ENCODE assay signal across 25 mouse cellular contexts in genomic region chr3:142228665-142229064, GRCm38 (mm10). TPM values are rescaled to one million over a fixed set of nuclear protein-coding genes. Genes with fewer than 3 reads are reported as not detected.
DNase-seq lines count a peak whose midpoint lies in the region; ATAC-seq lines count a peak whose summit lies in the region.
"Had no signal": no experiment of that assay in that cellular context is flagged by ENCODE, and none has a peak within 500 bp of the region (broad histone marks: within the 10 kb centered on the region; RNA-seq: fewer than 3 reads in every experiment).

No protein-coding gene starts in this region.

- 62% methylated on average over 7 of the region's 7 CpGs for WGBS in embryonic facial prominence, embryonic 14.5 days
- 87% methylated on average over 7 of the region's 7 CpGs for WGBS in embryonic facial prominence, embryonic 10.5 days
- 76% methylated on average over 7 of the region's 7 CpGs for WGBS in heart, embryonic 16.5 days
- WGBS in limb, embryonic 12.5 days: 52% methylated on average over 7 of the region's 7 CpGs
- 57% methylated on average over 7 of the region's 7 CpGs for WGBS in limb, embryonic 15.5 days
- 84% methylated on average over 7 of the region's 7 CpGs for WGBS in forebrain, embryonic 15.5 days

- H3K4me1 ChIP-seq in embryonic facial prominence, embryonic 14.5 days (ENCODE audit: control insufficient read depth, insufficient read depth, low read length): no peaks in the 10 kb centered on the region
- H3K4me1 ChIP-seq in embryonic facial prominence, embryonic 10.5 days: peaks cover 16% of the 10 kb centered on the region
- H3K4me1 ChIP-seq in heart, embryonic 16.5 days (ENCODE audit: control insufficient read depth, insufficient read depth, low read length): no peaks in the 10 kb centered on the region
- peaks cover 57% of the 10 kb centered on the region for H3K4me1 ChIP-seq in limb, embryonic 12.5 days (replicated peaks)
- peaks cover 41% of the 10 kb centered on the region for H3K4me1 ChIP-seq in limb, embryonic 15.5 days
- H3K4me1 ChIP-seq in forebrain, embryonic 15.5 days: no peaks in the 10 kb centered on the region
- H3K4me1 ChIP-seq: embryonic facial prominence, embryonic 15.5 days; heart, embryonic 15.5 days; hindbrain, embryonic 10.5 days; hindbrain, embryonic 13.5 days had no signal

- ATAC-seq in embryonic facial prominence, embryonic 14.5 days (ENCODE audit: low read depth): no peak
- 0 out of 2 replicates have a peak, but pooled peaks have one; percentile 14 for ATAC-seq in heart, embryonic 16.5 days (replicated peaks; ENCODE audit: extremely low read depth, insufficient read depth, low FRiP score)
- peak; percentile 83 for ATAC-seq in limb, embryonic 12.5 days (ENCODE audit: insufficient number of reproducible peaks, insufficient read depth, low FRiP score, low TSS enrichment, low read depth)
- peak; percentile 13; the same call in 1 of the 2 replicates for ATAC-seq in limb, embryonic 15.5 days (ENCODE audit: insufficient number of reproducible peaks, low FRiP score, low TSS enrichment, low read depth)
- ATAC-seq in forebrain, embryonic 15.5 days (replicated peaks): no peak
- ATAC-seq: activated CD4-positive, CD25-positive, alpha-beta regulatory T cell, adult 4 months; forebrain, embryonic 14.5 days; hindbrain, embryonic 16.5 days had no signal

- H3K9ac ChIP-seq in embryonic facial prominence, embryonic 14.5 days (ENCODE audit: low read depth, low read length): no peak overlapping the region
- H3K9ac ChIP-seq in heart, embryonic 16.5 days (ENCODE audit: low read length): no peak overlapping the region
- H3K9ac ChIP-seq in limb, embryonic 12.5 days (replicated peaks): no peak overlapping the region
- H3K9ac ChIP-seq in limb, embryonic 15.5 days: no peak overlapping the region
- H3K9ac ChIP-seq in forebrain, embryonic 15.5 days (replicated peaks): no peak overlapping the region
- H3K9ac ChIP-seq: embryonic facial prominence, embryonic 15.5 days; heart, embryonic 12.5 days; heart, embryonic 15.5 days; hindbrain, embryonic 13.5 days had no signal

- H3K27me3 ChIP-seq in embryonic facial prominence, embryonic 14.5 days (replicated peaks; ENCODE audit: control insufficient read depth, insufficient read depth, low read length): no peaks in the 10 kb centered on the region
- H3K27me3 ChIP-seq in embryonic facial prominence, embryonic 10.5 days (replicated peaks; ENCODE audit: low read depth, poor library complexity, severe bottlenecking): no peaks in the 10 kb centered on the region
- H3K27me3 ChIP-seq in heart, embryonic 16.5 days (ENCODE audit: control insufficient read depth, insufficient read depth, low read length): no peaks in the 10 kb centered on the region
- H3K27me3 ChIP-seq in limb, embryonic 12.5 days: peaks cover 75% of the 10 kb centered on the region
- H3K27me3 ChIP-seq in limb, embryonic 15.5 days: peaks cover 13% of the 10 kb centered on the region; the same call in 1 of the 2 replicates
- no peaks in the 10 kb centered on the region for H3K27me3 ChIP-seq in forebrain, embryonic 15.5 days
- H3K27me3 ChIP-seq: embryonic facial prominence, embryonic 15.5 days; heart, embryonic 12.5 days; heart, embryonic 15.5 days; hindbrain, embryonic 13.5 days had no signal

- H3K9me3 ChIP-seq in embryonic facial prominence, embryonic 14.5 days (ENCODE audit: control insufficient read depth, low read length): no peaks in the 10 kb centered on the region
- H3K9me3 ChIP-seq in embryonic facial prominence, embryonic 10.5 days: no peaks in the 10 kb centered on the region
- no peaks in the 10 kb centered on the region for H3K9me3 ChIP-seq in heart, embryonic 16.5 days (replicated peaks; ENCODE audit: control insufficient read depth, low read length)
- no peaks in the 10 kb centered on the region for H3K9me3 ChIP-seq in limb, embryonic 12.5 days
- H3K9me3 ChIP-seq in limb, embryonic 15.5 days: no peaks in the 10 kb centered on the region
- H3K9me3 ChIP-seq in forebrain, embryonic 15.5 days: no peaks in the 10 kb centered on the region
- H3K9me3 ChIP-seq: embryonic facial prominence, embryonic 15.5 days; heart, embryonic 12.5 days; heart, embryonic 15.5 days; hindbrain, embryonic 10.5 days; hindbrain, embryonic 13.5 days had no signal

- no peak overlapping the region for H3K4me3 ChIP-seq in embryonic facial prominence, embryonic 14.5 days (ENCODE audit: low read depth, low read length)
- no peak overlapping the region for H3K4me3 ChIP-seq in embryonic facial prominence, embryonic 10.5 days
- no peak overlapping the region for H3K4me3 ChIP-seq in heart, embryonic 16.5 days (ENCODE audit: low read length)
- H3K4me3 ChIP-seq in limb, embryonic 12.5 days (replicated peaks): no peak overlapping the region
- H3K4me3 ChIP-seq in limb, embryonic 15.5 days: no peak overlapping the region
- no peak overlapping the region for H3K4me3 ChIP-seq in forebrain, embryonic 15.5 days
- H3K4me3 ChIP-seq: embryonic facial prominence, embryonic 15.5 days; heart, embryonic 12.5 days; heart, embryonic 15.5 days; hindbrain, embryonic 10.5 days; hindbrain, embryonic 13.5 days had no signal

- no peak overlapping the region for H3K4me2 ChIP-seq in embryonic facial prominence, embryonic 14.5 days (ENCODE audit: low read depth, low read length)
- no peak overlapping the region for H3K4me2 ChIP-seq in heart, embryonic 16.5 days (ENCODE audit: low read depth, low read length)
- H3K4me2 ChIP-seq in limb, embryonic 12.5 days: no peak overlapping the region
- no peak overlapping the region for H3K4me2 ChIP-seq in limb, embryonic 15.5 days
- no peak overlapping the region for H3K4me2 ChIP-seq in forebrain, embryonic 15.5 days (replicated peaks)
- H3K4me2 ChIP-seq: embryonic facial prominence, embryonic 15.5 days; heart, embryonic 12.5 days; heart, embryonic 15.5 days; hindbrain, embryonic 13.5 days had no signal

- intact Hi-C loops in heart, postnatal 25 days (cut with DNase I): no loop called here

- H3K36me3 ChIP-seq in embryonic facial prominence, embryonic 14.5 days (ENCODE audit: control insufficient read depth, insufficient read depth, low read length): no peaks in the 10 kb centered on the region
- no peaks in the 10 kb centered on the region for H3K36me3 ChIP-seq in embryonic facial prominence, embryonic 10.5 days (replicated peaks)
- H3K36me3 ChIP-seq in heart, embryonic 16.5 days (ENCODE audit: control insufficient read depth, insufficient read depth): no peaks in the 10 kb centered on the region
- H3K36me3 ChIP-seq in limb, embryonic 12.5 days: no peaks in the 10 kb centered on the region
- no peaks in the 10 kb centered on the region for H3K36me3 ChIP-seq in limb, embryonic 15.5 days
- H3K36me3 ChIP-seq in forebrain, embryonic 15.5 days: no peaks in the 10 kb centered on the region
- H3K36me3 ChIP-seq: embryonic facial prominence, embryonic 15.5 days; heart, embryonic 12.5 days; heart, embryonic 15.5 days; hindbrain, embryonic 10.5 days; hindbrain, embryonic 13.5 days had no signal

- no peak overlapping the region for H3K27ac ChIP-seq in embryonic facial prominence, embryonic 14.5 days (replicated peaks; ENCODE audit: low read depth, low read length)
- no peak overlapping the region for H3K27ac ChIP-seq in embryonic facial prominence, embryonic 10.5 days (replicated peaks)
- H3K27ac ChIP-seq in heart, embryonic 16.5 days (ENCODE audit: low read length): no peak overlapping the region
- H3K27ac ChIP-seq in limb, embryonic 12.5 days: peak overlapping the region; percentile 72
- no peak overlapping the region for H3K27ac ChIP-seq in limb, embryonic 15.5 days
- H3K27ac ChIP-seq in forebrain, embryonic 15.5 days (replicated peaks): no peak overlapping the region
- H3K27ac ChIP-seq: embryonic facial prominence, embryonic 15.5 days; heart, embryonic 15.5 days; hindbrain, embryonic 10.5 days; hindbrain, embryonic 13.5 days had no signal

- DNase-seq in embryonic facial prominence, embryonic 14.5 days (ENCODE audit: low spot score): peak; percentile 44
- DNase-seq in embryonic facial prominence, embryonic 10.5 days (ENCODE audit: low spot score): no peak
- DNase-seq in heart, postnatal 25 days (ENCODE audit: low spot score): no peak
- no peak for DNase-seq in urinary bladder, adult 18-20 months (ENCODE audit: low spot score in 2 of 2)
- DNase-seq: adrenal gland, adult 8-10 months; adrenal gland, postnatal 25 days; cerebellum, adult 11-12 months; cerebellum, adult 8-10 months; cerebellum, postnatal 36 days; embryo, embryonic 11 days; gastrocnemius, postnatal 10 days; heart, adult 18-20 months; heart, postnatal 36 days had no signal

RNA-seq across cellular contexts. Expression of gene Bmpr1b, which starts 59.4 kb away (rescaled TPM):
- polyA plus RNA-seq in embryonic facial prominence, embryonic 14.5 days (2014; fragmentation: Nextera tagmentation; extraction: Ambion mirVana): 7.1 and 9.1 TPM in 2 replicates
- polyA plus RNA-seq in embryonic facial prominence, embryonic 10.5 days (2016; fragmentation: Nextera tagmentation; extraction: Ambion mirVana): 10.3 and 14.1 TPM in 2 replicates
- 0.37 and 0.75 TPM in 2 replicates for polyA plus RNA-seq in heart, embryonic 16.5 days (2015; fragmentation: Nextera tagmentation; extraction: Ambion mirVana)
- under 1 TPM; 0.17 to 0.26 TPM for total RNA-seq in heart, postnatal 25 days (2021)
- polyA plus RNA-seq in limb, embryonic 12.5 days (2016; fragmentation: Nextera tagmentation; extraction: Ambion mirVana): 17.9 and 18.1 TPM in 2 replicates
- 8.9 and 9.4 TPM in 2 replicates for polyA plus RNA-seq in limb, embryonic 15.5 days (2015; fragmentation: Nextera tagmentation; extraction: Ambion mirVana)
- 5.5 and 5.8 TPM in 2 replicates for polyA plus RNA-seq in forebrain, embryonic 15.5 days (2015; fragmentation: Nextera tagmentation; extraction: Ambion mirVana)
- polyA plus RNA-seq: activated CD4-positive, CD25-positive, alpha-beta regulatory T cell, adult 4 months had no signal

Comparison
In these comparisons a context has a peak if more than half of its experiments do, and no peak if none do; other contexts are left out.
1. ATAC-seq: peak in heart, embryonic 16.5 days (single experiment), limb, embryonic 12.5 days (single experiment) and limb, embryonic 15.5 days (single experiment); none in embryonic facial prominence, embryonic 14.5 days (single experiment) and forebrain, embryonic 15.5 days (single experiment).